Mouse (Mus musculus): ENCODE results near the gene Tmem63c. TPM values are rescaled to one million over a fixed set of nuclear protein-coding genes. Genes with fewer than 3 reads are reported as not detected.

Gene Tmem63c
- total RNA-seq, 2 experiments from 2014 or later = not detected

GRCm38 (mm10) chr12:87121918-87122589 is 100.9 kb downstream of the Tmem63c start:
- peak; percentile 98 for ATAC-seq (replicated peaks; ENCODE audit: poor library complexity)

- no peak for ATAC-seq (replicated peaks; ENCODE audit: poor library complexity)
Measured at GRCm38 (mm10) chr12:87127256-87127655, 106.1 kb downstream of the Tmem63c start.

- no peak for ATAC-seq (replicated peaks; ENCODE audit: poor library complexity)
Measured at GRCm38 (mm10) chr12:87130224-87130623, 109.1 kb downstream of the Tmem63c start.

- ATAC-seq (replicated peaks; ENCODE audit: poor library complexity) = no peak
Measured at GRCm38 (mm10) chr12:87131181-87131580, 110.0 kb downstream of the Tmem63c start.

GRCm38 (mm10) chr12:87131619-87132018 is 110.5 kb downstream of the Tmem63c start:
- peak; percentile 75 for ATAC-seq (replicated peaks; ENCODE audit: poor library complexity)

GRCm38 (mm10) chr12:87132210-87132609 is 111.1 kb downstream of the Tmem63c start:
- no peak; the same call in 1 of the 2 replicates for ATAC-seq (replicated peaks; ENCODE audit: poor library complexity)

GRCm38 (mm10) chr12:87132784-87133183 is 111.6 kb downstream of the Tmem63c start:
- ATAC-seq (replicated peaks; ENCODE audit: poor library complexity) = 0 out of 2 replicates have a peak, but pooled peaks have one; percentile 26

- no peak for ATAC-seq (replicated peaks; ENCODE audit: poor library complexity)
Measured at GRCm38 (mm10) chr12:87137439-87138341, 116.5 kb downstream of the Tmem63c start.

GRCm38 (mm10) chr12:87138342-87138701 is 117.2 kb downstream of the Tmem63c start:
- ATAC-seq (replicated peaks; ENCODE audit: poor library complexity) = peak; percentile 42; the same call in 1 of the 2 replicates

GRCm38 (mm10) chr12:87138768-87139167 is 117.6 kb downstream of the Tmem63c start:
- ATAC-seq (replicated peaks; ENCODE audit: poor library complexity) = no peak

Other genes starting within 250 kb of the Tmem63c start
- 1.4 and 1.8 TPM in 2 replicates for gene Irf2bpl, start 136.5 kb upstream of the Tmem63c start, total RNA-seq (2015)
- gene Irf2bpl, start 136.5 kb upstream of the Tmem63c start, total RNA-seq (2017) = 1.6 and 1.7 TPM in 2 replicates
- 16.7 and 22.0 TPM in 2 replicates for gene Cipc, start 74.3 kb upstream of the Tmem63c start, total RNA-seq (2015)
- gene Cipc, start 74.3 kb upstream of the Tmem63c start, total RNA-seq (2017) = 17.6 and 23.7 TPM in 2 replicates
- gene Zdhhc22, start 30.9 kb upstream of the Tmem63c start, total RNA-seq (2015) = not detected in 2 replicates
- not detected in 2 replicates for gene Zdhhc22, start 30.9 kb upstream of the Tmem63c start, total RNA-seq (2017)
- gene Ngb, start 81.2 kb downstream of the Tmem63c start, total RNA-seq (2015) = 0.49 TPM in 1 of 2 replicates, not detected in the other
- 0.51 and 0.75 TPM in 2 replicates for gene Ngb, start 81.2 kb downstream of the Tmem63c start, total RNA-seq (2017)
- 30.9 and 31.3 TPM in 2 replicates for gene Gstz1, start 125.8 kb downstream of the Tmem63c start, total RNA-seq (2015)
- gene Gstz1, start 125.8 kb downstream of the Tmem63c start, total RNA-seq (2017) = 26.1 and 27.1 TPM in 2 replicates
- 6.4 and 7.7 TPM in 2 replicates for gene Pomt2, start 126.6 kb downstream of the Tmem63c start, total RNA-seq (2015)
- 10.3 and 10.9 TPM in 2 replicates for gene Pomt2, start 126.6 kb downstream of the Tmem63c start, total RNA-seq (2017)
- 0.61 and 1.2 TPM in 2 replicates for gene Samd15, start 178.4 kb downstream of the Tmem63c start, total RNA-seq (2015)
- gene Samd15, start 178.4 kb downstream of the Tmem63c start, total RNA-seq (2017) = 0.47 and 0.75 TPM in 2 replicates
- 5.9 and 7.0 TPM in 2 replicates for gene Tmed8, start 179.1 kb downstream of the Tmem63c start, total RNA-seq (2015)
- gene Tmed8, start 179.1 kb downstream of the Tmem63c start, total RNA-seq (2017) = 6.5 and 7.5 TPM in 2 replicates
- gene Noxred1, start 217.4 kb downstream of the Tmem63c start, total RNA-seq (2015) = 0.30 TPM in 1 of 2 replicates, not detected in the other
- gene Noxred1, start 217.4 kb downstream of the Tmem63c start, total RNA-seq (2017) = 0.24 and 0.50 TPM in 2 replicates
- gene Vipas39, start 244.9 kb downstream of the Tmem63c start, total RNA-seq (2015) = 40.1 and 42.7 TPM in 2 replicates
- gene Vipas39, start 244.9 kb downstream of the Tmem63c start, total RNA-seq (2017) = 24.7 and 29.4 TPM in 2 replicates
- 97.9 and 114 TPM in 2 replicates for gene Ahsa1, start 245.1 kb downstream of the Tmem63c start, total RNA-seq (2015)
- 313 and 335 TPM in 2 replicates for gene Ahsa1, start 245.1 kb downstream of the Tmem63c start, total RNA-seq (2017)